Mouse (Mus musculus) retina, embryonic 14.5 days (tissue): ENCODE results near the gene Fam168a.
"Not testable (repeated sequence)": the region's sequence is repeated elsewhere in the genome, so short reads cannot be mapped to it uniquely, and the experiment has no call there.

Experiments used
- DNase-seq: peaks from one replicate; pipeline ENCODE4 v3.0.0-alpha.2; 2015; ENCODE audit warnings: low spot score

The Fam168a gene

DNA sequence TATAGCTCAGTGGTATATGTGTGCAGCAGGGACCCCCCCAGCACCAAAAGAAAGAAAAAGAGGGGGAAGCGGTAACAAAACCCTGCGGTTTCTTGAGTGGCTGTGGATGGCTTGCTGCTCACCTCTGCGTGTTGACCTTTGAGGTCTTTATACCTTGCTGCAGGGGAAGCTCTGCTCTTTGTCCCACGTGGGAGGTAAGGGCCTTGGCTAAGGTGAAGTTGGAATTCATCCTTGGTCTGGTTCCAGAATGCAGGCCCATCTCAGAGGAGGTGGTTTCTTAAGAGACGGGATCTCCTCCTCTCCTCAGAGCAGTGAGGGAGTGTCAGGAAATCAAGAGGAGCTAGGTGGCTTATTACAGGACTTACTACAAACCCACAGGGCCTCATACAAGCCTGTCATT lies 135.7 kb downstream of the Fam168a start:
- DNase-seq: no peak

- DNase-seq: no peak
Observed at GRCm38 (mm10) chr7:100843866-100844265, 137.4 kb downstream of the Fam168a start.

- no peak for DNase-seq
Observed at GRCm38 (mm10) chr7:100844385-100845025, 138.1 kb downstream of the Fam168a start.

DNA sequence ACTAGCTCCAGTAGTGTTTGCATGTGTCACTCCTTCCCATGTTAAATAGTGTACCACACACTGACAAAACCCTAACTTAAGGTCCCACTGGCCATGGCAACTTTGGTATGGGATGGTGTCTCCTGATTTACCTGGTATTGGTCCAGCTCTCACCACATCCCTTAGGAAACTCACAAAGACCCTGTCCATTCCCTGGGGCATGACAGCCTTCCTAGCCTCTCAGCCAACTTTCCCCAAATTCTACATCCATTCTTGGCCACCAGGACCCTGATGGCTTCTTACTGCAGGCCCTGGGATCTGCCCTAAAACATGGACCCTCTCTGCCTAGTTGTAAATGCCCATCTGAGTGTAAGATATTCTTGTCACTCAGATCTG lies 138.6 kb downstream of the Fam168a start:
- DNase-seq: no peak

DNA sequence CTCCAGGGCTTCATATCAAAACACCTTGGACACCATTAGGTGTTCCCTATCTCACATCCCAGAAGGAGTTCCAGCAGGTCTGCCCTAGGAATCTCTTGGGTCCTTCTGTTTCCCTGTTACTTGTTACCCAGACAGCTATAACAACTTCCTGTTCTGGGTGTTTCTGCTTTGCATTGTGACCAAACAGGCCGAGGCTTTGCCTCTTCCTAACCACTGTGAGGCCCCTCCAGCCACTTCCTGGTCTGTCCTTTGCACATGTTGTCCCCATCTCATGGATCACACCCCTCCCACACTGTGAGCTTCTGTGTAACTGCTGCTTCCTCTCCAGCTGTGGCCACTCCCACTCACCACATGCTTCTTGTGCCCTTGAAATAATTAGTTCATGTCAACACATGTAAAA lies 139.0 kb downstream of the Fam168a start:
- no peak for DNase-seq

GRCm38 (mm10) chr7:100846033-100846432 lies 139.6 kb downstream of the Fam168a start:
- not testable (repeated sequence) for DNase-seq

DNA sequence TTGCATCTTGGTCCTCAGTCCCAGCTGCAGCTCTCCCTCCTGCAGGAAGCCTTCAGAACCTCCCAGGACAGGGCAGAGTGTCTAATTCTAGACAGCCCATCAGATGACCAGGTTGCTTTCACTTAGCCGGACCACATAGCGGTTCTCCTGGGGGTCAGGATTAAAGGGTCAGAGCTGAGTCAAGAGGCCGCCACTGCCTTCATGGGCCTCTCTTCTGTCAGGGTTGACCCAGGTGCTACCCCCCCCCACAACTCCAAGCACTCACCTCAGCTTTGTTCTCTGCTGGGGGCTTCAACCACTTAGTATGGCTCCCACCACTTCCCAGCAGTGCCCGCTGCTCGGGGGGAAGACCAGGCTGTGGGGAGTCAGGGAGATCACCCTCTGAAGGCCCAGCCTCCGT lies 140.7 kb downstream of the Fam168a start:
- DNase-seq: no peak

- peak; percentile 81 for DNase-seq
Observed at GRCm38 (mm10) chr7:100848744-100849143, 142.3 kb downstream of the Fam168a start.

- DNase-seq: no peak
Observed at GRCm38 (mm10) chr7:100849508-100849907, 143.1 kb downstream of the Fam168a start.

- no peak for DNase-seq
Observed at GRCm38 (mm10) chr7:100851481-100852356, 145.3 kb downstream of the Fam168a start.

- no peak for DNase-seq
Observed at GRCm38 (mm10) chr7:100853396-100853795, 147.0 kb downstream of the Fam168a start.

GRCm38 (mm10) chr7:100854137-100854814 lies 147.8 kb downstream of the Fam168a start:
- no peak for DNase-seq

DNA sequence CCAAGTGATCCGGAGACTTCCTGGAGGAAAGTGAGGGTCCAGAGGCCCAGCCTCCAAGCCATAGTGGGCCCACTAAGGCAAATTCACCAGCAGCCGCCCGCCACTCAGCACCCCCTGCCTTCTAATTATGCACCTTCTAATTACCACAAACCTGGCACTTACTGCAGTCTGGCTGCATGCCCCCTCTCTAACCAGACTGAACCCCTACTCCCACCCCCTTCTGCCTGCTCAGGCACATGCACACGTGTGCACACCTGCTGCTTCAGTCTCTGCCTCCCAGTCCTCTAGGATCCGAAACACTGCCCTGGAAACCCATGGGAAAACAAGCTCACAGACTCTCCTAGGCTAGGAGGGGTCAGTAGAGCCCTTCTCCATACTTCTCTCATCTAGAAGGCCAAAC lies 148.4 kb downstream of the Fam168a start:
- no peak for DNase-seq

DNA sequence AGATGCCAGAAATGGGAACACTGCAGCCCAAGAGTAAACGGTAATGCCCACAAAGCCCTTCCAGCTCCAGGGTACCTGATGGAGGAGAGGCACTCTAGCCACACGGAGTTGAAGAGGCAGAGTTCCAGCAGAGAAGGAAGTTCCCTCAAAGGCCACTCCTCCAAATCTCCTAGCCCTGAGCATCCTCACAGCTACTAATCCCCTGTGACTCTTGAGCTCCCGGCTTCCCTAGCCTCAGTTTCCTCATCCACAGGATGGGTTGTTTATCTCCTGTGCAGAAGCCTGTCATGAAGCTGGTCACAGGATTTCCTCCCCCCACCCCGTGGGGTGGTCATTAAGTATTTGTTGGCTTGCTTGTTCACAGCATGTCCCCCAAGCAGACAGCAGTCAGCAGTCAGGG lies 148.9 kb downstream of the Fam168a start:
- DNase-seq: no peak

- DNase-seq: no peak
Observed at GRCm38 (mm10) chr7:100855795-100856573, 149.5 kb downstream of the Fam168a start.

DNA sequence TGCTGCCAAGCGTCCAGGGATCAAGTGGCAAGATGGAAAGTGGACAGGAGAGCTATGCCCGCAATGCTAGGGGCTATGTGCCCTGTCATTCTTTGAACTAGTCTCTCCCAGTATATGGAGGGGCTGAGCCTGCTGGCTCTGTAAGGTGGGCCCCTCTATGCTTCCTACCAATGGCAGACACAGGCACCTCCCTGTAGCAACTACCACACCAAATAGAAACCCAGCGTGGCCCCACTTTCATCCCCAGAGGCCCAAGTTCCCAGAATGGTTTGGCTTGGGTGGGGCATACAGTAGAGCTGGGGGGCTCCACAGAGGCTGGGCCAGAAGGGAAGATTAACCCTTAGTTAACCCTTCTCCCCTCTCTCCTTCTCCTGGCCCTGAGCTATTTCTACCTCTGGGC lies 154.0 kb downstream of the Fam168a start:
- no peak for DNase-seq

DNA sequence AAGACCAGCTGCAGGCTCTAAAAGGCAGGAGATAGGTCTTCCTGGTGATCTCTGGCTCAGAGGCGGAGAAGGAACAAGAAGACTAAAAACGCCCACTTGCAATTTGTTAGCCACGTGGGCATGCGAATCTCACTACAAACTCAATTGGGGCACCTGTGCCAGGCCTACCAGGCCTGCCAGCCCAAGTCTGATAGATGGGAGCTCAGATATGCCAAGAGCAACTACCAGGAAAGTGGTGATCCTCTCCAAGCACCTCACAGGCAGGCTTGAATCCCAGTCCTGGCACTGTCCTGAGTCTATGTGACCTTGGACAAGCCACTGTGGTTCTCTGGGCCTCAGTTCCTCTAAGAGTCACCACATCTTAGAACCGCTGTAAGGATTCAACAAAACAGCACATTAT lies 154.8 kb downstream of the Fam168a start:
- no peak for DNase-seq

GRCm38 (mm10) chr7:100862353-100862752 lies 155.9 kb downstream of the Fam168a start:
- DNase-seq: no peak

GRCm38 (mm10) chr7:100862828-100863638 lies 156.6 kb downstream of the Fam168a start, which contains the start of gene Relt:
Gene Relt (minus strand): TSS chr7:100863446.
- DNase-seq: peak; percentile 99

- DNase-seq: peak; percentile 86
Observed at GRCm38 (mm10) chr7:100866675-100867074, 160.2 kb downstream of the Fam168a start.

GRCm38 (mm10) chr7:100867561-100867960 lies 161.1 kb downstream of the Fam168a start:
- DNase-seq: no peak
